Mouse (Mus musculus) limb, embryonic 14.5 days (tissue): ENCODE results near the gene Utp4. TPM values are rescaled to one million over a fixed set of nuclear protein-coding genes. Genes with fewer than 3 reads are reported as not detected.

ENCODE experiments used
- ATAC-seq: fragments of 200-750 bp; cut with Nextera tagmentation; 2 replicates; pipeline ENCODE4 v1.8.0; 2017; ENCODE audit warnings: low read depth, moderate number of reproducible peaks, moderate TSS enrichment; ENCODE audit not compliant: low FRiP score
- DNase-seq: peaks from one replicate; pipeline ENCODE4 v3.0.0-alpha.2; 2015; ENCODE audit warnings: low spot score
- H3K27ac ChIP-seq: fragments of 300-500 bp; sonication (generic); replicated peaks from 2 replicates; pipeline ENCODE4 v1.5.1; 2014; ENCODE audit warnings: low read depth, mild to moderate bottlenecking, low read length, moderate library complexity, mixed read lengths
- H3K27me3 ChIP-seq: fragments of 300-500 bp; sonication (generic); 2 replicates; pipeline ENCODE4 v1.6.1; 2014; ENCODE audit warnings: low read length, mixed read lengths; ENCODE audit not compliant: control insufficient read depth, insufficient read depth
- H3K36me3 ChIP-seq: fragments of 300-500 bp; sonication (generic); 2 replicates; pipeline ENCODE4 v1.6.1; 2014; ENCODE audit warnings: mild to moderate bottlenecking, low read length, moderate library complexity, mixed read lengths; ENCODE audit not compliant: control insufficient read depth, insufficient read depth
- H3K4me1 ChIP-seq: fragments of 300-500 bp; sonication (generic); 2 replicates; pipeline ENCODE4 v1.6.1; 2014; ENCODE audit warnings: antibody characterized with exemption, low read length, mixed read lengths; ENCODE audit not compliant: control insufficient read depth, insufficient read depth
- H3K4me2 ChIP-seq: fragments of 300-500 bp; sonication (generic); replicated peaks from 2 replicates; pipeline ENCODE4 v1.6.1; 2014; ENCODE audit warnings: low read depth, mild to moderate bottlenecking, low read length, moderate library complexity; ENCODE audit not compliant: severe bottlenecking
- H3K4me3 ChIP-seq: fragments of 300-500 bp; sonication (generic); replicated peaks from 2 replicates; pipeline ENCODE4 v1.5.1; 2014; ENCODE audit warnings: low read length
- H3K9ac ChIP-seq: fragments of 300-500 bp; sonication (generic); 2 replicates; pipeline ENCODE4 v1.6.1; 2014; ENCODE audit warnings: mild to moderate bottlenecking, low read depth, low read length, moderate library complexity; ENCODE audit not compliant: severe bottlenecking
- H3K9me3 ChIP-seq: fragments of 300-500 bp; sonication (generic); 2 replicates; pipeline ENCODE4 v1.6.1; 2016; ENCODE audit warnings: low read length; ENCODE audit not compliant: control insufficient read depth
- POLR2A ChIP-seq: fragments of 200-500 bp; IDR thresholded peaks from 2 replicates; pipeline ENCODE4 v1.8.0; 2012; ENCODE audit warnings: inconsistent platforms, mild to moderate bottlenecking, moderate library complexity, borderline replicate concordance; ENCODE audit not compliant: insufficient read depth, insufficient read length; ENCODE audit errors: extremely low read depth
- WGBS: fragments of 180-500 bp; shearing (Covaris S2); extraction: QIAGEN DNeasy Blood & Tissue Kit; methylation state at CpG from one replicate; pipeline ENCODE4 v1.1.7; 2014; 5-methylcytosine and 5-hydroxymethylcytosine counted together
- polyA plus RNA-seq, 2 experiments: library from polyadenylated mRNA; depleted of rRNA in 1 of 2; stranded (reverse) in 1 of 2; unstranded in 1 of 2; fragments of >200 nt; fragmentation: Nextera tagmentation in 1 of 2; extraction: Ambion mirVana in 1 of 2; gene quantifications; 2 replicates each; pipeline versions ENCODE4 v1.2.1 to v1.2.3; 2012 to 2014

Utp4 gene
- polyA plus RNA-seq, 2 experiments: 53.3 to 61.9 TPM

- no peak for ATAC-seq
- Histone ChIP-seq H3K9ac (no peak overlapping the region), H3K27ac (no peak overlapping the region), H3K36me3 (peaks cover 2% of the 10 kb centered on the region; the same call in 1 of the 2 replicates), H3K9me3 (no peaks in the 10 kb centered on the region), H3K4me3 (no peak overlapping the region), H3K4me1 (no peaks in the 10 kb centered on the region), H3K27me3 (no peaks in the 10 kb centered on the region), H3K4me2 (no peak overlapping the region)
- TF ChIP-seq POLR2A: no peak
- WGBS: 67% methylated on average over 4 of the region's 4 CpGs
- no peak for DNase-seq
Observed at GRCm38 (mm10) chr8:106951707-106952106, 58.3 kb downstream of the Utp4 start.

- DNase-seq: no peak
- H3K4me1 ChIP-seq: no peaks in the 10 kb centered on the region
- no peak overlapping the region for H3K4me3 ChIP-seq
- peaks cover 2% of the 10 kb centered on the region; the same call in 1 of the 2 replicates for H3K36me3 ChIP-seq
- no peaks in the 10 kb centered on the region for H3K27me3 ChIP-seq
- H3K4me2 ChIP-seq: no peak overlapping the region
- no peaks in the 10 kb centered on the region for H3K9me3 ChIP-seq
- ATAC-seq: no peak
- H3K27ac ChIP-seq: no peak overlapping the region
- no peak overlapping the region for H3K9ac ChIP-seq
- WGBS: 80% methylated on average over 4 of the region's 4 CpGs
- no peak for TF ChIP-seq POLR2A
Observed at GRCm38 (mm10) chr8:106953571-106953970, 60.1 kb downstream of the Utp4 start.

GRCm38 (mm10) chr8:106957086-106957485, 63.6 kb downstream of the Utp4 start:
- TF ChIP-seq POLR2A: no peak
- Histone ChIP-seq H3K4me3 (no peak overlapping the region), H3K9me3 (no peaks in the 10 kb centered on the region), H3K9ac (no peak overlapping the region), H3K4me2 (no peak overlapping the region), H3K27ac (no peak overlapping the region), H3K36me3 (peaks cover 2% of the 10 kb centered on the region; the same call in 1 of the 2 replicates), H3K4me1 (no peaks in the 10 kb centered on the region), H3K27me3 (no peaks in the 10 kb centered on the region)
- ATAC-seq: no peak
- no peak for DNase-seq
- WGBS: 93% methylated on average over 3 of the region's 3 CpGs

- Histone ChIP-seq H3K4me2 (no peak overlapping the region), H3K27me3 (no peaks in the 10 kb centered on the region), H3K9ac (no peak overlapping the region), H3K4me3 (no peak overlapping the region), H3K4me1 (no peaks in the 10 kb centered on the region), H3K9me3 (no peaks in the 10 kb centered on the region), H3K27ac (no peak overlapping the region), H3K36me3 (no peaks in the 10 kb centered on the region)
- TF ChIP-seq POLR2A: no peak
- ATAC-seq (no peak), DNase-seq (no peak)
- 85% methylated on average over 3 of the region's 3 CpGs for WGBS
Observed at GRCm38 (mm10) chr8:106958212-106958611, 64.8 kb downstream of the Utp4 start.

GRCm38 (mm10) chr8:106959626-106960025, 66.2 kb downstream of the Utp4 start:
- H3K9me3 ChIP-seq: no peaks in the 10 kb centered on the region
- H3K27me3 ChIP-seq: no peaks in the 10 kb centered on the region
- DNase-seq (no peak), ATAC-seq (no peak)
- no peaks in the 10 kb centered on the region for H3K4me1 ChIP-seq
- 79% methylated on average over 2 of the region's 2 CpGs for WGBS
- no peak for TF ChIP-seq POLR2A
- H3K9ac ChIP-seq: no peak overlapping the region
- no peaks in the 10 kb centered on the region for H3K36me3 ChIP-seq
- no peak overlapping the region for H3K4me2 ChIP-seq
- no peak overlapping the region for H3K27ac ChIP-seq
- no peak overlapping the region for H3K4me3 ChIP-seq

- DNase-seq (no peak), ATAC-seq (no peak)
- TF ChIP-seq POLR2A: no peak
- H3K36me3 ChIP-seq: no peaks in the 10 kb centered on the region
- no peaks in the 10 kb centered on the region for H3K9me3 ChIP-seq
- H3K4me3 ChIP-seq: no peak overlapping the region
- H3K9ac ChIP-seq: no peak overlapping the region
- no peaks in the 10 kb centered on the region for H3K4me1 ChIP-seq
- WGBS: 89% methylated on average over 3 of the region's 3 CpGs
- H3K27ac ChIP-seq: no peak overlapping the region
- H3K4me2 ChIP-seq: no peak overlapping the region
- H3K27me3 ChIP-seq: no peaks in the 10 kb centered on the region
Observed at GRCm38 (mm10) chr8:106962322-106962721, 68.9 kb downstream of the Utp4 start.
